Mouse (Mus musculus) olfactory bulb, adult 2 months (tissue): ENCODE measurements around the gene Dmrt3.

Source experiments
- CTCF ChIP-seq: fragments of 200-500 bp; IDR thresholded peaks from 2 replicates; pipeline ENCODE4 v1.5.1; 2012; ENCODE audit warnings: low read depth, mild to moderate bottlenecking, low read length, moderate library complexity; ENCODE audit not compliant: insufficient read depth
- POLR2A ChIP-seq: fragments of 200-500 bp; IDR thresholded peaks from 2 replicates; pipeline ENCODE4 v1.6.1; 2012; ENCODE audit warnings: mild to moderate bottlenecking, low read depth, low read length, moderate library complexity; ENCODE audit not compliant: insufficient read depth

DNA sequence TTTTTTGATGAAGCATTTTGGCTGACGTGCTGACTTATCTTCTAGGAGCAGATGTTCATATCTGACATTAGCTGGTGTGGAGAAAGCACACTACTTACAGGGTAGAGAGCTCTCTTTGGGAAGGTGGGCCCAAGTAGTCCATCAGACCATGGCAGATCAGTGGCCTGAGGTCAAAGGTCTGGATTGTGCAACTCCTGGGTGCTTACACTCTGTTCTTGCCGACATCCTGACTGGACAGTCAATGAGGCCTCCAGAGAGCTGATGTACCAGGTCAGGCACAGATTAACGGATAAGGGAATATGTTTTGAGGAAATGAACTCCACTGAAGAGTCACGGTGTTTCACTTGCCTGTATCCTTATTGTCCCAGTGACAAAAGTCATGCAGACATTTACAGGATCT, 38.6 kb downstream of the Dmrt3 start:
- TF ChIP-seq POLR2A (no peak), CTCF (no peak)
